Mouse (Mus musculus) thymus, adult 18-20 months (tissue): ENCODE measurements around the gene Map2k5.

Experiments used
- DNase-seq, 2 experiments: peaks; one replicate each; pipeline ENCODE4 v3.0.0; 2022; ENCODE audit warnings: mixed read lengths in 2 of 2

The Map2k5 gene

GRCm38 (mm10) chr9:63144502-63145248 lies 233.0 kb downstream of the Map2k5 start:
- DNase-seq = no peak

- DNase-seq = no peak
Observed at GRCm38 (mm10) chr9:63143641-63144501, 233.8 kb downstream of the Map2k5 start.

GRCm38 (mm10) chr9:63143227-63143626 lies 234.5 kb downstream of the Map2k5 start:
- no peak for DNase-seq

GRCm38 (mm10) chr9:63142335-63143036 lies 235.2 kb downstream of the Map2k5 start:
- DNase-seq = no peak

DNA sequence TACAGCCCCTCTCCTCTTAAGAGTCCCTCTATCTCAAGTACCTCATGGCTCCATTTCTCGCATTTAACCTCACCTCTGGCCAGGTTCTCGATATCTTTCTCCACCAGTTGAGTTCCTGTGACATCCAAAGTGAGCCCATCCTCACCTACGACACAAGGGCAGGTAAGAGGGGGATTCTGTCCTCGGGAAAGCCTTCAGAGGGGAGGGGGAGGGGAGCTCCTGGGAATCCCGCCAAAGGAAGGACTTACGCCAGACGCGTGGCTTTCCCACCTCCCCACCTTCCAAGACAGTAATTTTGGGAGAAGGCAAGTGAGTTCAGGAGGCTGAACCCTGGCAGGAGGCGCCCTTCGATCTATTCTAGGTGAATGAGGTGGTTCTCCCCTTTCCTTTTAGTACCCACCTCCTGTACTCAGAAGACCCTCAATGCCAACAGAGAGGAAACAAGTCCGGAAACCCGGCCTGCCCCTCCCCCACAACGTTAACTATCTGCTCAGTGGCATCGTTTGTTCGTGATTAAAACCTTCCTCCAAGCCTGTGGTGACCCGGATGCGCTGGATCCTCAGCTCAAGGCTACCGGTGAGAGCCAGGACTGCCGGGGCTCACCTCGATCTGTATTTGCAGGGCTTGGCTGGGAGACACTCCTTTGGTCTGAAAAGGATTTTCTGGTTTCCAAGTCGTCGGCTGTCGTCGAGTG lies 235.9 kb downstream of the Map2k5 start:
- DNase-seq = no peak

- no peak for DNase-seq
Observed at GRCm38 (mm10) chr9:63140211-63140610, 237.5 kb downstream of the Map2k5 start.

GRCm38 (mm10) chr9:63139661-63140060 lies 238.0 kb downstream of the Map2k5 start:
- no peak for DNase-seq

DNA sequence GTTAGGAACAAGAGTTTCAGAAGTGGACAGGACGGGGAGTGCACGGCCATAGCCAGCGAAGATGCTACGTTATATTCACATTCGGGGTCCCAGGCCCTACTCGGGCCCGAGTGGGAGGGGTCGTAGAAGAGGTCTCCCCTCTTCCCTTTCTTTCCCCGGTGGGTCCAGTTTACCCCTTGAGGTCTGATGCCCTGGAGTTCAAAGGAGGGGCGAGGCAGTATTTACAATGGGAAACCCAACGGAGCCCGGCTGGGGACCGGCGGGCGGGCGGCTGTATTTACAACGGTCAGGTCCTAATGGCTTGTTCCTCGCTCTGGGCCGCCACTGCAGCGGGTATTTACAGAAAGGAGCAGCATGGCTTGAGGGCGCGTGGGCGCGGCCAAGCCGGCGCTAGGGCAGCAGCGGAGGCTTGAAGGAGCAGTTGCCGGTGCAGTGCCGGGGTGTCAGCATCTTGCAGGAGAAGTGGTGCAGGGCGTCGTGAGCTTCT lies 239.2 kb downstream of the Map2k5 start:
- DNase-seq = no peak

DNA sequence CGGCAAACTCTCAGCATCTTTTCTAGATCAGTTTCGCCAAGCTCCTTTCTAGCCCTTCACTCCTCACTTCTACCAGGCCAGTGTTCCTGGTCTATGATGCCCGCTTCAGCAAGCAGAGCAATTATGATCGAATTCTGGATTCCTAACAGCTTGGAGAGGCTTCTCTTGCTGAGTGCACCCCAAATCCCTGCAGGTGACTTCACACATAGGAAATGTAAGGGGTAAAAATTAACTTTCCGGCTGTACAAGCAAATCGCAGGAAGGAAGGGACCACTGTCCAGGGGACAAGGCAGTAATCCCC lies 240.1 kb downstream of the Map2k5 start:
- DNase-seq = no peak

- no peak for DNase-seq
Observed at GRCm38 (mm10) chr9:63136756-63137614, 240.7 kb downstream of the Map2k5 start.

DNA sequence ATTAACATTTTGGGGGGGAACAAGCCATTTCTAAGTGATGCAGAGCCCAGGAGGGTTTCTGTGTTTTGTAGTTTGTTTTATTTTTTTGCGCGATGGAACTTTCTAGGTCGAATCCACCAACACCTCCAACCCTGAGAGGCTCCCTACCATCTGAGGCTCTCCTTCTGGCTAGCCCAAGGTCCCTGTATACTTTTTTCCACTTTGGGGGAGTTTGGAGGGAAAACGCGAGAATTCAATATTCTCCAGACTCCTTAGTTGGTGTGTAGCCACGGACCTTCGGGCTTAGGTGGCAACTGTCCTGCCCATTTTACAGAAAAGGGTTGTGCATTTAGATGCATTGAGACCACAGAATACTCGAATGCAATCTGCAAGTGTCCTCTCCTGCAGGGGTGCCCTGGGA lies 241.5 kb downstream of the Map2k5 start:
- no peak for DNase-seq

- DNase-seq = no peak
Observed at GRCm38 (mm10) chr9:63135801-63136200, 241.9 kb downstream of the Map2k5 start.

GRCm38 (mm10) chr9:63135356-63135755 lies 242.3 kb downstream of the Map2k5 start:
- no peak for DNase-seq

DNA sequence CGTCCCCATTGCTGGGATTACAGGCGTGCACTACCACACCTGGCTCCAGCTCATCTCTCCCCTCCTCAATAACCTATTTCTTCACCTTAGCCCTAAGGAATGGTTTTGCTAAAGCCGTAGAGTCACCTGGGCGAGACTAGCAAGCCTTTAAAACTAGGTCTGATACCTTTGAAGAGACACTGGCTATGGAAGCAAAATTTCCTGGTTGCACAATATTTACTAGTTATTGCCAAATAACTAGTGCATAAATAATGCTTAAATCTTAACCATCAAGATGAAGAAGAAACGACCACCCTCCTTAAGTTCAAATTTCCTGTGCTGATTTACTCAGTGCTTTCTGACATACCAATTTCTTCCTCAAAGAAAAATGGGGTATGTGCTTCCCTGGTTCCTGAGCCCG lies 244.0 kb downstream of the Map2k5 start:
- no peak for DNase-seq

DNA sequence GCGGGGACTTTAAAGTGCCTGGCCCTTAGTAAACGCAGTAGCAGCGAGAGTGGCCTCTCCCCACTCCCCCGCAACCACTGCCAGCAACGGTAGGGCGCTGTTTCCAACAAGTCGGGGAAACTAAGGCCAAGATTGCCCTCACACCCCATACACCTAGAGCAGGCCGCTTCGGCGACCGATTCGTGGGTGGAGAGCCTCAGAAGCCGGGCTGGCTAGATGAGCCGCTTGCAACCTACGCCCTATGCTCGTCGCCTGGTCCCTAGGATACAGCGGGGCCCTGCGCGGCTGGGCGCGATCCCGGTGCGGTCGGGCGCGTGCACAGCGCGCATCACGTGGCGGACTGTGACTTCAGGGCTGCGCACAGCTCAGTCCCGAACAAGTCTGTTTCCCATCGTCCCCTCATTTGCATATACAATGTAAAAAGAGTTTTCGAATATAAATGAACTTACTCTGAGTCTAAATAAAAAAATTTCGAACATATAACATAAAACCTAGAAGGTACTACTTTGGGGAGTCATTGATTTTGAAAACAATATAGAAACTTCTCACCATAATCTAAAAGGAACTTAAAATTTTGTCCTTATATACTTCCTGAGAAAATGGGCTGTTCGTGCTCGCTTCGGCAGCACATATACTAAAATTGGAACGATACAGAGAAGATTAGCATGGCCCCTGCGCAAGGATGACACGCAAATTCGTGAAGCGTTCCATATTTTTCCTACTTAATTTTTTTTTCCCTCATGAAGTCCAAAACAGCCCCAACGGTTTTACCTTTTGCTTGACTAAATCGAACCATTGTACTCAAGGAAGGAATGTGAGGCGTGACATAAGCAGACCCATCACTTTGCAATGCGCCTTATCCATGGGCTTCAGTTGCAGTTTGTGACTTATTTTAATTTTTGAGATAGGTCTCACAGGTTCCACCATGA lies 244.8 kb downstream of the Map2k5 start:
- peak; percentile 91 to 92 for DNase-seq

DNA sequence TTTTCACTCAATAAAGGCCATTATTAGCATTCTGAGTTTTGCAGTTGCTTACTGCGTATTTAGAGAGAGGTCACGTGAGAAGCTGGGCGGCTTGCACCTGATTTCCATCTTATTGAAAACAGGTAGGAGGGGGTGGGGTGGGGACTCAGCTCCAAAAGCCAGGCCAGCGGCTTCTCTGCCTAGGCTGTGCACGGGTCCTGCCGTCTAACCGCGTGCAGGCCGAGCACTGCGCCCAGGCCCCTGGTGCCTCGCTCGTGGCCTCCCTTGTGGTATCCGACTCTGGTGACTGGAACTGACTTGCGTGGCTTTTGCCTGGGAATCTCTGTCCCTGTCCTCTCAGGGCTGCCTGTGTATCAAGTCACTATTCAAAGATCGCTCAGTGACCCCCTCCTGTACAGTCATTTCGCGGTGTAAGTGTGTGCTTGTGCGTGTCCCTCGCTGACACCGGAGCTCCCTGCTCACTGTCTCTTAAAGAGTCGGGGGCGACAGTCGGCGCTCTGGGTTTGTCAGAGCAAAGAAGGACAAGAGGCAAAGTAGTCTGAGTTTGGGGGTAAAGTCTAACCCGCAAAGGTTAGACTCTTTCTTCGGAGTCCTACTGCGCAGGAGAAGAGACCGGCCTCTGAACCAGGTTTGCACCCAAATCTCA lies 245.6 kb downstream of the Map2k5 start:
- DNase-seq = peak in 1 of 2 experiments; percentile 24

DNA sequence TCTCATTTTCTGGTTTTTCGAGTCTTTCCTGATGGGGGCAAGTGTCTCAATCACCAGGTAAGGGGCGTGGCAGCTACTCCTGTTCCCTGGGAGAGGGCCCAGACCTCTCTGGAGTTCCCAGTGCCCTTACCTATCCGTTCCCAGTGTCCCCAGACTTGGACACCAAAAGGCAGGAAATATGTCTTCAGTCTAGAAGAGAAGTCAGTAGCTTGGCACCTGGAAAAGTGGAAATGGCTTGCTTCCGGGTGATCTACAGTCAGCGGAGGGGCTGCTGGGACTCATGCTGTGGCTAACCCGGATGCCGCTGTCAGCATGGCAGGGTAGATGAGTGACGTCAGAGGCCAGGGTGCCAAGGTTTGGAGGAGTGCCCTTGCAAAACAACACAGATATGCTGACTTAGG lies 248.1 kb downstream of the Map2k5 start:
- DNase-seq = no peak

DNA sequence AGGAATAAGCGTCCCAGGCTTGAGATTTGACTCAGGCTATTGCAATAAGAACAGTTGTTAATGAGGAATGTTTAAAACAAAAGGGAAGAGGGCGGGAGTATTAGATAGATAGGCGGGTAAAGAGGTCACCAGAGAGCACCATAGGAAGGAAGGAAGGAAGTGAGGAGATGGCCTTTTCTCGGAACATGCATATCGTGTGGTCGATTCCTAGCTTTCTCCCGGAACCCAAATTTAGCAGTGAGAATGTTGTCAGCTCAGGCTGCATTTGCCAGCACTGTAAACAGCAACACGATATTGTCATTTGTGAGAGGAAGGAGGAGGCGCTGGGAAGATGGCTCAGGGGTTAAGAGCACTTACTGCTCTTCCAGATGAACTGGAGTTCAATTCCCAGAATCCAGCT lies 253.2 kb downstream of the Map2k5 start:
- no peak for DNase-seq

GRCm38 (mm10) chr9:63123451-63124438 lies 254.0 kb downstream of the Map2k5 start:
- peak; percentile 72 to 75 for DNase-seq
